Mouse (Mus musculus) intestine, embryonic 15.5 days (tissue): Measurements from ENCODE around the gene Nme8. TPM values are rescaled to one million over a fixed set of nuclear protein-coding genes. Genes with fewer than 3 reads are reported as not detected.

Experiments
- ATAC-seq: fragments of 200-750 bp; cut with Nextera tagmentation; 2 replicates; pipeline ENCODE4 v1.8.0; 2017; ENCODE audit warnings: moderate TSS enrichment, moderate library complexity
- H3K27ac ChIP-seq: fragments of 300-500 bp; sonication (generic); 2 replicates; pipeline ENCODE4 v1.5.1; 2015; ENCODE audit warnings: mild to moderate bottlenecking, inconsistent platforms
- H3K27me3 ChIP-seq: fragments of 300-500 bp; sonication (generic); replicated peaks from 2 replicates; pipeline ENCODE4 v1.6.1; 2015; ENCODE audit warnings: inconsistent platforms
- H3K36me3 ChIP-seq: fragments of 300-500 bp; sonication (generic); 2 replicates; pipeline ENCODE4 v1.6.1; 2015; ENCODE audit warnings: inconsistent platforms
- H3K4me1 ChIP-seq: fragments of 300-500 bp; sonication (generic); replicated peaks from 2 replicates; pipeline ENCODE4 v1.6.1; 2015; ENCODE audit warnings: inconsistent platforms
- H3K4me2 ChIP-seq: fragments of 300-500 bp; sonication (generic); replicated peaks from 2 replicates; pipeline ENCODE4 v1.6.1; 2015; ENCODE audit warnings: mild to moderate bottlenecking, inconsistent platforms
- H3K4me3 ChIP-seq: fragments of 300-500 bp; sonication (generic); replicated peaks from 2 replicates; pipeline ENCODE4 v1.5.1; 2015; ENCODE audit warnings: inconsistent platforms
- H3K9ac ChIP-seq: fragments of 300-500 bp; sonication (generic); 2 replicates; pipeline ENCODE4 v1.6.1; 2015; ENCODE audit warnings: inconsistent platforms
- H3K9me3 ChIP-seq: fragments of 300-500 bp; sonication (generic); 2 replicates; pipeline ENCODE4 v1.6.1; 2016; ENCODE audit warnings: inconsistent platforms
- WGBS: fragments of 180-500 bp; shearing (Covaris S2); methylation state at CpG from one replicate; pipeline ENCODE4 v1.1.7; 2015; 5-methylcytosine and 5-hydroxymethylcytosine counted together
- polyA plus RNA-seq: library from polyadenylated mRNA; unstranded; fragments of >200 nt; fragmentation: Nextera tagmentation; extraction: Ambion mirVana; gene quantifications from 2 replicates; pipeline ENCODE4 v1.2.1, GENCODE M21; 2015

Gene Nme8
- polyA plus RNA-seq, 1 experiment from 2014 or later, result not detected

- Histone ChIP-seq H3K9me3 (no peaks in the 10 kb centered on the region), H3K9ac (no peak overlapping the region)
- WGBS, result 95% methylated on average over 1 of the region's 1 CpGs
Observed at GRCm38 (mm10) chr13:19612348-19612747, 85.2 kb downstream of the Nme8 start.

GRCm38 (mm10) chr13:19608120-19608519 is 89.5 kb downstream of the Nme8 start:
- Histone ChIP-seq H3K27ac (no peak overlapping the region), H3K4me3 (no peak overlapping the region), H3K4me1 (no peaks in the 10 kb centered on the region), H3K27me3 (no peaks in the 10 kb centered on the region), H3K9ac (no peak overlapping the region), H3K9me3 (no peaks in the 10 kb centered on the region), H3K36me3 (no peaks in the 10 kb centered on the region), H3K4me2 (no peak overlapping the region)
- ATAC-seq, result no peak

More at GRCm38 (mm10) chr13:19612348-19612747, 85.2 kb downstream of the Nme8 start:
- no peaks in the 10 kb centered on the region for H3K27me3 ChIP-seq
- H3K4me2 ChIP-seq, result no peak overlapping the region
- no peaks in the 10 kb centered on the region for H3K36me3 ChIP-seq
- no peaks in the 10 kb centered on the region for H3K4me1 ChIP-seq
- H3K4me3 ChIP-seq, result no peak overlapping the region
- no peak overlapping the region for H3K27ac ChIP-seq
- no peak for ATAC-seq

GRCm38 (mm10) chr13:19604916-19605315 is 92.7 kb downstream of the Nme8 start:
- ATAC-seq, result no peak

GRCm38 (mm10) chr13:19603719-19604118 is 93.9 kb downstream of the Nme8 start:
- no peak for ATAC-seq
- H3K4me1 ChIP-seq, result no peaks in the 10 kb centered on the region
- 89% methylated on average over 1 of the region's 1 CpGs for WGBS
- no peak overlapping the region for H3K4me3 ChIP-seq
- no peak overlapping the region for H3K4me2 ChIP-seq
- H3K9me3 ChIP-seq, result no peaks in the 10 kb centered on the region
- H3K27me3 ChIP-seq, result no peaks in the 10 kb centered on the region
- no peak overlapping the region for H3K27ac ChIP-seq
- H3K36me3 ChIP-seq, result no peaks in the 10 kb centered on the region
- no peak overlapping the region for H3K9ac ChIP-seq

More at GRCm38 (mm10) chr13:19604916-19605315, 92.7 kb downstream of the Nme8 start:
- Histone ChIP-seq H3K4me1 (no peaks in the 10 kb centered on the region), H3K27me3 (no peaks in the 10 kb centered on the region), H3K4me2 (no peak overlapping the region), H3K36me3 (no peaks in the 10 kb centered on the region), H3K27ac (no peak overlapping the region), H3K9ac (no peak overlapping the region), H3K9me3 (no peaks in the 10 kb centered on the region), H3K4me3 (no peak overlapping the region)

- no peaks in the 10 kb centered on the region for H3K4me1 ChIP-seq
- no peak overlapping the region for H3K9ac ChIP-seq
- no peak overlapping the region for H3K4me2 ChIP-seq
- H3K36me3 ChIP-seq, result no peaks in the 10 kb centered on the region
- ATAC-seq, result no peak
- no peaks in the 10 kb centered on the region for H3K27me3 ChIP-seq
- 89% methylated on average over 1 of the region's 1 CpGs for WGBS
- H3K9me3 ChIP-seq, result no peaks in the 10 kb centered on the region
- no peak overlapping the region for H3K4me3 ChIP-seq
- no peak overlapping the region for H3K27ac ChIP-seq
Observed at GRCm38 (mm10) chr13:19602531-19602930, 95.1 kb downstream of the Nme8 start.

- Histone ChIP-seq H3K36me3 (no peaks in the 10 kb centered on the region), H3K9me3 (no peaks in the 10 kb centered on the region), H3K27ac (no peak overlapping the region), H3K4me3 (no peak overlapping the region), H3K4me2 (no peak overlapping the region), H3K27me3 (no peaks in the 10 kb centered on the region), H3K9ac (no peak overlapping the region), H3K4me1 (no peaks in the 10 kb centered on the region)
- WGBS, result 80% methylated on average over 6 of the region's 6 CpGs
- no peak for ATAC-seq
Observed at GRCm38 (mm10) chr13:19599242-19599641, 98.4 kb downstream of the Nme8 start.

- no peaks in the 10 kb centered on the region for H3K36me3 ChIP-seq
- H3K9ac ChIP-seq, result no peak overlapping the region
- no peak overlapping the region for H3K27ac ChIP-seq
- H3K4me3 ChIP-seq, result no peak overlapping the region
- H3K27me3 ChIP-seq, result no peaks in the 10 kb centered on the region
- H3K4me1 ChIP-seq, result no peaks in the 10 kb centered on the region
- no peak overlapping the region for H3K4me2 ChIP-seq
- 97% methylated on average over 1 of the region's 1 CpGs for WGBS
- H3K9me3 ChIP-seq, result no peaks in the 10 kb centered on the region
- no peak for ATAC-seq
Observed at GRCm38 (mm10) chr13:19595141-19595540, 102.5 kb downstream of the Nme8 start.

Other genes starting within 250 kb of the Nme8 start
- gene Epdr1, start 77.9 kb downstream of the Nme8 start, polyA plus RNA-seq, result 17.4 and 18.2 TPM in 2 replicates
- gene Sfrp4, start 74.7 kb downstream of the Nme8 start, polyA plus RNA-seq, result 0.47 and 1.8 TPM in 2 replicates
- 0.82 and 0.90 TPM in 2 replicates for gene Gpr141, start 126.5 kb upstream of the Nme8 start, polyA plus RNA-seq